Mouse (Mus musculus) C2C12 (cell line): ENCODE measurements around the gene Zfp69.

ENCODE experiments used
- CEBPB ChIP-seq: IDR thresholded peaks from one replicate; pipeline ENCODE4 v1.6.1; 2011; ENCODE audit warnings: low read depth, mild to moderate bottlenecking, control low read depth, moderate library complexity
- CTCF ChIP-seq: IDR thresholded peaks from one replicate; pipeline ENCODE4 v1.5.1; 2011; ENCODE audit not compliant: control insufficient read depth, insufficient read depth, insufficient read length
- FOSL1 ChIP-seq: IDR thresholded peaks from one replicate; pipeline ENCODE4 v1.8.0; 2011; ENCODE audit warnings: mild to moderate bottlenecking, low read length; ENCODE audit not compliant: poor library complexity, insufficient read depth, severe bottlenecking
- MAX ChIP-seq: IDR thresholded peaks from one replicate; pipeline ENCODE4 v1.6.1; 2011; ENCODE audit warnings: mild to moderate bottlenecking, control low read depth
- MYOD1 ChIP-seq: IDR thresholded peaks from one replicate; pipeline ENCODE4 v1.6.1; 2011; ENCODE audit warnings: low read depth; ENCODE audit not compliant: control insufficient read depth, insufficient read length
- MYOG ChIP-seq: IDR thresholded peaks from one replicate; pipeline ENCODE4 v1.6.1; 2011; ENCODE audit not compliant: control insufficient read depth, insufficient read length; ENCODE audit errors: extremely low read depth
- USF1 ChIP-seq: IDR thresholded peaks from one replicate; pipeline ENCODE4 v1.6.1; 2011; ENCODE audit warnings: low read depth, mild to moderate bottlenecking, control low read depth, moderate library complexity

- TF ChIP-seq CTCF (no peak), CEBPB (no peak), MYOG (no peak), MAX (no peak), USF1 (no peak), MYOD1 (no peak), FOSL1 (no peak)
Measured at GRCm38 (mm10) chr4:120953667-120954066, 2.2 kb upstream of the Zfp69 start.
